Mouse (Mus musculus): ENCODE results near the gene Cntn4. TPM values are rescaled to one million over a fixed set of nuclear protein-coding genes. Genes with fewer than 3 reads are reported as not detected.

The Cntn4 gene
- polyA plus RNA-seq, 1 experiment from 2014 or later, result 0.72 TPM

DNA sequence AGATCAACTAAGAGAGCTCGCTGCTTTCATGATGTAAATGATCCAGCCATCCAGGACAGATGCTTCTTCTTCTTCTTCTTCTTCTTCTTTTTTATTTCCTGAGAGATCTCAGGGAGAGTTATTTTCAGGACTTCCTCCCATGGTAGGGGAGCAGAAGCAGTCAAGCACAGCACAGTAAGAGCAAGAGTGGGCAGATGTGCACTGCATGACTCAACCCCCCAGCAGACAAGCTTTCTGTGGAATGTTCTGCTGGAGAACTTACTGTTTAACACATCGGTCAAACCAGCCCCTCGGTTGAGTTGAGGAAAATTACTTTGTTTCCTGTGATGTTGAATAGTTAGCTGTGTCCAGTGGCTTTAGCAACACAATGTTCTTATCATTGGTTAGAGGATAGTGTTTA is 731.2 kb downstream of the Cntn4 start:
- H3K9ac ChIP-seq (ENCODE audit: low read length), result no peak overlapping the region
- no peaks in the 10 kb centered on the region for H3K9me3 ChIP-seq (ENCODE audit: control insufficient read depth, low read length)
- WGBS, result 49% methylated on average over 3 of the region's 3 CpGs
- ATAC-seq (ENCODE audit: low FRiP score, low TSS enrichment) (no peak), DNase-seq (ENCODE audit: low spot score) (no peak)
- no peak overlapping the region for H3K4me2 ChIP-seq (replicated peaks; ENCODE audit: low read depth)
- TF ChIP-seq CTCF (IDR thresholded peaks at IDR 0.05; ENCODE audit: low read depth), result no peak
- H3K27ac ChIP-seq (replicated peaks), result no peak overlapping the region
- H3K4me3 ChIP-seq (ENCODE audit: low read depth, low read length), result no peak overlapping the region
- no peaks in the 10 kb centered on the region for H3K27me3 ChIP-seq (ENCODE audit: control insufficient read depth, insufficient read depth, low read length)
- no peaks in the 10 kb centered on the region for H3K36me3 ChIP-seq (ENCODE audit: control insufficient read depth, insufficient read depth, low read length)
- H3K4me1 ChIP-seq (replicated peaks; ENCODE audit: control insufficient read depth, insufficient read depth), result no peaks in the 10 kb centered on the region

- H3K36me3 ChIP-seq (ENCODE audit: control insufficient read depth, insufficient read depth, low read length), result no peaks in the 10 kb centered on the region
- ATAC-seq (ENCODE audit: low FRiP score, low TSS enrichment), result no peak
Measured at GRCm38 (mm10) chr6:106422947-106423346, 745.5 kb downstream of the Cntn4 start.

GRCm38 (mm10) chr6:106423471-106423870 is 746.0 kb downstream of the Cntn4 start:
- Histone ChIP-seq H3K27ac (replicated peaks) (no peak overlapping the region), H3K36me3 (ENCODE audit: control insufficient read depth, insufficient read depth, low read length) (no peaks in the 10 kb centered on the region), H3K4me3 (ENCODE audit: low read depth, low read length) (no peak overlapping the region), H3K27me3 (ENCODE audit: control insufficient read depth, insufficient read depth, low read length) (no peaks in the 10 kb centered on the region), H3K9ac (ENCODE audit: low read length) (no peak overlapping the region), H3K9me3 (ENCODE audit: control insufficient read depth, low read length) (no peaks in the 10 kb centered on the region), H3K4me1 (replicated peaks; ENCODE audit: control insufficient read depth, insufficient read depth) (no peaks in the 10 kb centered on the region), H3K4me2 (replicated peaks; ENCODE audit: low read depth) (no peak overlapping the region)
- 87% methylated on average over 2 of the region's 2 CpGs for WGBS
- DNase-seq (ENCODE audit: low spot score) (no peak), ATAC-seq (ENCODE audit: low FRiP score, low TSS enrichment) (no peak)
- no peak for TF ChIP-seq CTCF (IDR thresholded peaks at IDR 0.05; ENCODE audit: low read depth)
- TF ChIP-seq EP300 (optimal IDR thresholded peaks at IDR 0.05), result no peak

More at GRCm38 (mm10) chr6:106422947-106423346, 745.5 kb downstream of the Cntn4 start:
- TF ChIP-seq CTCF (IDR thresholded peaks at IDR 0.05; ENCODE audit: low read depth) (no peak), EP300 (optimal IDR thresholded peaks at IDR 0.05) (no peak)
- H3K9ac ChIP-seq (ENCODE audit: low read length), result no peak overlapping the region
- H3K27ac ChIP-seq (replicated peaks), result no peak overlapping the region
- no peaks in the 10 kb centered on the region for H3K9me3 ChIP-seq (ENCODE audit: control insufficient read depth, low read length)
- no peak overlapping the region for H3K4me3 ChIP-seq (ENCODE audit: low read depth, low read length)
- H3K4me1 ChIP-seq (replicated peaks; ENCODE audit: control insufficient read depth, insufficient read depth), result no peaks in the 10 kb centered on the region
- no peak for DNase-seq (ENCODE audit: low spot score)
- H3K4me2 ChIP-seq (replicated peaks; ENCODE audit: low read depth), result no peak overlapping the region
- no peaks in the 10 kb centered on the region for H3K27me3 ChIP-seq (ENCODE audit: control insufficient read depth, insufficient read depth, low read length)

GRCm38 (mm10) chr6:106426615-106427014 is 749.2 kb downstream of the Cntn4 start:
- no peaks in the 10 kb centered on the region for H3K4me1 ChIP-seq (replicated peaks; ENCODE audit: control insufficient read depth, insufficient read depth)
- H3K4me3 ChIP-seq (ENCODE audit: low read depth, low read length), result no peak overlapping the region
- 58% methylated on average over 3 of the region's 3 CpGs for WGBS
- DNase-seq (ENCODE audit: low spot score) (no peak), ATAC-seq (ENCODE audit: low FRiP score, low TSS enrichment) (no peak)
- no peak overlapping the region for H3K27ac ChIP-seq (replicated peaks)
- H3K9me3 ChIP-seq (ENCODE audit: control insufficient read depth, low read length), result no peaks in the 10 kb centered on the region
- no peaks in the 10 kb centered on the region for H3K27me3 ChIP-seq (ENCODE audit: control insufficient read depth, insufficient read depth, low read length)
- H3K36me3 ChIP-seq (ENCODE audit: control insufficient read depth, insufficient read depth, low read length), result no peaks in the 10 kb centered on the region
- no peak overlapping the region for H3K9ac ChIP-seq (ENCODE audit: low read length)
- H3K4me2 ChIP-seq (replicated peaks; ENCODE audit: low read depth), result no peak overlapping the region
- TF ChIP-seq EP300 (optimal IDR thresholded peaks at IDR 0.05) (no peak), CTCF (IDR thresholded peaks at IDR 0.05; ENCODE audit: low read depth) (no peak)

- Histone ChIP-seq H3K4me3 (ENCODE audit: low read depth, low read length) (no peak overlapping the region), H3K27me3 (ENCODE audit: control insufficient read depth, insufficient read depth, low read length) (no peaks in the 10 kb centered on the region), H3K4me1 (replicated peaks; ENCODE audit: control insufficient read depth, insufficient read depth) (no peaks in the 10 kb centered on the region), H3K9me3 (ENCODE audit: control insufficient read depth, low read length) (no peaks in the 10 kb centered on the region), H3K27ac (replicated peaks) (no peak overlapping the region), H3K36me3 (ENCODE audit: control insufficient read depth, insufficient read depth, low read length) (no peaks in the 10 kb centered on the region), H3K4me2 (replicated peaks; ENCODE audit: low read depth) (no peak overlapping the region), H3K9ac (ENCODE audit: low read length) (no peak overlapping the region)
- TF ChIP-seq CTCF (IDR thresholded peaks at IDR 0.05; ENCODE audit: low read depth) (no peak), EP300 (optimal IDR thresholded peaks at IDR 0.05) (no peak)
- WGBS, result 85% methylated on average over 3 of the region's 3 CpGs
- ATAC-seq (ENCODE audit: low FRiP score, low TSS enrichment) (no peak), DNase-seq (ENCODE audit: low spot score) (no peak)
Measured at GRCm38 (mm10) chr6:106431466-106431865, 754.0 kb downstream of the Cntn4 start.

DNA sequence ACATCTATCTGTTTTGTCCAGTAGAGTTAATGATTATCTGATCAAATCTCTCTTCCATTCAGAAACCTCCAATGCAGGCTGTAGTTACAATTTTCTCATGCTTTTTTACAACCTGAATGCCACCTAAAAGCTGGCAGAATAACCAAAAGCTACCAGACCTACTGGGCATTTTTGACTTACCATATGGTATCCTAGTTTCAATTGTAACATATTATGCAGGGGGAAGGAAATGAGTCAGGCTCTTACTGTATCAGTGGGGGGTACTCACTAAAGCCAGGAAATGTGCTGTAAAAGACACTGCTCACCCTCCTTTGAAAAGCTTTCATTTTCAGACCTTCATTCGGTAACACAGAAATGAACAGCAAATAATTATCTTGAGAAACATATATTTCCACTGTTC is 763.3 kb downstream of the Cntn4 start:
- DNase-seq (ENCODE audit: low spot score) (no peak), ATAC-seq (ENCODE audit: low FRiP score, low TSS enrichment) (no peak)
- no peaks in the 10 kb centered on the region for H3K27me3 ChIP-seq (ENCODE audit: control insufficient read depth, insufficient read depth, low read length)
- TF ChIP-seq EP300 (optimal IDR thresholded peaks at IDR 0.05), result no peak
- TF ChIP-seq CTCF (IDR thresholded peaks at IDR 0.05; ENCODE audit: low read depth), result no peak
- no peak overlapping the region for H3K4me2 ChIP-seq (replicated peaks; ENCODE audit: low read depth)
- H3K36me3 ChIP-seq (ENCODE audit: control insufficient read depth, insufficient read depth, low read length), result no peaks in the 10 kb centered on the region
- H3K9me3 ChIP-seq (ENCODE audit: control insufficient read depth, low read length), result no peaks in the 10 kb centered on the region
- H3K4me1 ChIP-seq (replicated peaks; ENCODE audit: control insufficient read depth, insufficient read depth), result no peaks in the 10 kb centered on the region
- H3K9ac ChIP-seq (ENCODE audit: low read length), result no peak overlapping the region
- no peak overlapping the region for H3K27ac ChIP-seq (replicated peaks)
- 65% methylated on average over 1 of the region's 1 CpGs for WGBS
- no peak overlapping the region for H3K4me3 ChIP-seq (ENCODE audit: low read depth, low read length)
